8 mouse cellular contexts compared by ENCODE assay signal in genomic region chr13:49653180-49653541, GRCm38 (mm10). TPM values are rescaled to one million over a fixed set of nuclear protein-coding genes. Genes with fewer than 3 reads are reported as not detected.
DNase-seq lines count a peak whose midpoint lies in the region; ATAC-seq lines count a peak whose summit lies in the region.

No protein-coding gene starts in this region.

- ATAC-seq in kidney, embryonic 14.5 days (ENCODE audit: low FRiP score, low TSS enrichment), result peak; percentile 77
- ATAC-seq in embryonic facial prominence, embryonic 11.5 days (replicated peaks; ENCODE audit: insufficient number of reproducible peaks, low FRiP score, low TSS enrichment, low read depth), result peak; percentile 72
- ATAC-seq in inflammation-experienced regulatory T-cells, adult 6 months, result peak; percentile 6
- peak; percentile 69 for ATAC-seq in midbrain, embryonic 12.5 days (ENCODE audit: low FRiP score, low read depth)

- no peaks in the 10 kb centered on the region for H3K9me3 ChIP-seq in kidney, embryonic 14.5 days (ENCODE audit: control insufficient read depth, low read length)
- H3K9me3 ChIP-seq in embryonic facial prominence, embryonic 11.5 days (replicated peaks; ENCODE audit: control insufficient read depth, low read length), result no peaks in the 10 kb centered on the region
- no peaks in the 10 kb centered on the region for H3K9me3 ChIP-seq in midbrain, embryonic 12.5 days

- intact Hi-C loops in left cerebral cortex, postnatal 25 days (cut with DNase I), result loop anchor here (2.0 kb wide), 1 partner anchor 312 kb away; the partner anchor contains the start of gene Bicd2

- H3K9ac ChIP-seq in kidney, embryonic 14.5 days (ENCODE audit: low read depth, low read length), result peak overlapping the region; percentile 67
- H3K9ac ChIP-seq in embryonic facial prominence, embryonic 11.5 days (replicated peaks; ENCODE audit: low read length), result peak overlapping the region; percentile 58
- peak overlapping the region; percentile 66 for H3K9ac ChIP-seq in midbrain, embryonic 12.5 days (replicated peaks)

- no peak for DNase-seq in kidney, adult 18-20 months
- peak; percentile 84 for DNase-seq in ES-CJ7 (ENCODE audit: low read depth, low spot score)
- no peak for DNase-seq in embryonic facial prominence, embryonic 11.5 days (ENCODE audit: low spot score)
- DNase-seq in urinary bladder, postnatal 14 days (ENCODE audit: low spot score), result no peak
- no peak for DNase-seq in left cerebral cortex, postnatal 25 days (ENCODE audit: low spot score in 2 of 2)

- peak overlapping the region; percentile 77 for H3K4me2 ChIP-seq in kidney, embryonic 14.5 days (replicated peaks; ENCODE audit: low read depth, low read length)
- H3K4me2 ChIP-seq in embryonic facial prominence, embryonic 11.5 days (ENCODE audit: low read depth, low read length), result peak overlapping the region; percentile 75
- peak overlapping the region; percentile 71 for H3K4me2 ChIP-seq in midbrain, embryonic 12.5 days (replicated peaks)

- H3K4me1 ChIP-seq in kidney, embryonic 14.5 days (ENCODE audit: control insufficient read depth, insufficient read depth, low read length), result 0 out of 2 replicates have a peak, but pooled peaks cover 6% of the 10 kb centered on the region
- no peaks in the 10 kb centered on the region for H3K4me1 ChIP-seq in embryonic facial prominence, embryonic 11.5 days (ENCODE audit: control insufficient read depth, insufficient read depth, low read length)
- peaks cover 20% of the 10 kb centered on the region for H3K4me1 ChIP-seq in midbrain, embryonic 12.5 days

- peaks cover 12% of the 10 kb centered on the region; the same call in 1 of the 2 replicates for H3K36me3 ChIP-seq in kidney, embryonic 14.5 days (ENCODE audit: control insufficient read depth, insufficient read depth, low read length)
- H3K36me3 ChIP-seq in embryonic facial prominence, embryonic 11.5 days (replicated peaks; ENCODE audit: control insufficient read depth, insufficient read depth, low read depth, low read length), result no peaks in the 10 kb centered on the region; the same call in 1 of the 2 replicates
- peaks cover 9% of the 10 kb centered on the region; the same call in 1 of the 2 replicates for H3K36me3 ChIP-seq in midbrain, embryonic 12.5 days

- H3K4me3 ChIP-seq in kidney, embryonic 14.5 days (ENCODE audit: low read length), result peak overlapping the region; percentile 85
- peak overlapping the region; percentile 78 for H3K4me3 ChIP-seq in embryonic facial prominence, embryonic 11.5 days (ENCODE audit: low read depth, low read length)
- peak overlapping the region; percentile 76 for H3K4me3 ChIP-seq in midbrain, embryonic 12.5 days

- WGBS in kidney, embryonic 14.5 days, result under 1% methylated on average over 16 of the region's 16 CpGs
- under 1% methylated on average over 16 of the region's 16 CpGs for WGBS in embryonic facial prominence, embryonic 11.5 days
- under 1% methylated on average over 16 of the region's 16 CpGs for WGBS in midbrain, embryonic 12.5 days

- H3K27me3 ChIP-seq in kidney, embryonic 14.5 days (ENCODE audit: control insufficient read depth, insufficient read depth, low read length), result no peaks in the 10 kb centered on the region
- H3K27me3 ChIP-seq in embryonic facial prominence, embryonic 11.5 days (ENCODE audit: control insufficient read depth, insufficient read depth, low read length), result no peaks in the 10 kb centered on the region
- no peaks in the 10 kb centered on the region for H3K27me3 ChIP-seq in midbrain, embryonic 12.5 days

- 0 out of 2 replicates have a peak overlapping the region, but pooled peaks have one; percentile 47 for H3K27ac ChIP-seq in kidney, embryonic 14.5 days (ENCODE audit: low read depth, low read length)
- H3K27ac ChIP-seq in embryonic facial prominence, embryonic 11.5 days (replicated peaks; ENCODE audit: low read depth, low read length), result no peak overlapping the region
- H3K27ac ChIP-seq in midbrain, embryonic 12.5 days (replicated peaks), result no peak overlapping the region

RNA-seq across cellular contexts. Expression of gene Nol8, which starts 0.3 kb away (rescaled TPM):
- 18.6 and 22.0 TPM in 2 replicates for polyA plus RNA-seq in kidney, embryonic 14.5 days (2014; fragmentation: Nextera tagmentation; extraction: Ambion mirVana)
- 18.2 and 24.6 TPM in 2 replicates for polyA plus RNA-seq in embryonic facial prominence, embryonic 11.5 days (2014; fragmentation: Nextera tagmentation; extraction: Ambion mirVana)
- 10 to 100 TPM; 34.3 to 55.6 (median 46.8) TPM for polyA plus RNA-seq in inflammation-experienced regulatory T-cells, adult 6 months (2017; shearing (Covaris generic))
- 24.7 and 26.9 TPM in 2 replicates for polyA plus RNA-seq in midbrain, embryonic 12.5 days (2016; fragmentation: Nextera tagmentation; extraction: Ambion mirVana)
- total RNA-seq in left cerebral cortex, postnatal 25 days (2021), result 10 to 100 TPM; 25.4 to 31.7 TPM

RNA-seq across cellular contexts. Expression of gene Cenpp, which starts 0.6 kb away (rescaled TPM):
- polyA plus RNA-seq in kidney, embryonic 14.5 days (2014; fragmentation: Nextera tagmentation; extraction: Ambion mirVana), result 34.1 and 45.5 TPM in 2 replicates
- polyA plus RNA-seq in embryonic facial prominence, embryonic 11.5 days (2014; fragmentation: Nextera tagmentation; extraction: Ambion mirVana), result 38.3 and 47.1 TPM in 2 replicates
- 10 to 100 TPM in 1 of 3 experiments, 1 to 10 TPM in 2; 1.8 to 19.9 (median 2.4) TPM for polyA plus RNA-seq in inflammation-experienced regulatory T-cells, adult 6 months (2017; shearing (Covaris generic))
- polyA plus RNA-seq in midbrain, embryonic 12.5 days (2016; fragmentation: Nextera tagmentation; extraction: Ambion mirVana), result 25.2 and 26.5 TPM in 2 replicates
- total RNA-seq in left cerebral cortex, postnatal 25 days (2021), result under 1 TPM; 0.39 to 0.53 TPM

RNA-seq across cellular contexts. Expression of gene Iars, which starts 28.7 kb away (rescaled TPM):
- 42.1 and 94.3 TPM in 2 replicates for polyA plus RNA-seq in kidney, embryonic 14.5 days (2014; fragmentation: Nextera tagmentation; extraction: Ambion mirVana)
- 96.1 and 98.0 TPM in 2 replicates for polyA plus RNA-seq in embryonic facial prominence, embryonic 11.5 days (2014; fragmentation: Nextera tagmentation; extraction: Ambion mirVana)
- 10 to 100 TPM; 34.7 to 38.7 (median 38.5) TPM for polyA plus RNA-seq in inflammation-experienced regulatory T-cells, adult 6 months (2017; shearing (Covaris generic))
- polyA plus RNA-seq in midbrain, embryonic 12.5 days (2016; fragmentation: Nextera tagmentation; extraction: Ambion mirVana), result 94.6 and 97.5 TPM in 2 replicates
- total RNA-seq in left cerebral cortex, postnatal 25 days (2021), result 10 to 100 TPM; 63.4 to 66.9 TPM

RNA-seq across cellular contexts. Expression of gene Ogn, which starts 45.3 kb away (rescaled TPM):
- polyA plus RNA-seq in kidney, embryonic 14.5 days (2014; fragmentation: Nextera tagmentation; extraction: Ambion mirVana), result 26.3 and 31.6 TPM in 2 replicates
- 17.1 and 17.3 TPM in 2 replicates for polyA plus RNA-seq in embryonic facial prominence, embryonic 11.5 days (2014; fragmentation: Nextera tagmentation; extraction: Ambion mirVana)
- under 1 TPM in 2 of 3 experiments, not detected in 1; 0.21 to 0.36 TPM for polyA plus RNA-seq in inflammation-experienced regulatory T-cells, adult 6 months (2017; shearing (Covaris generic))
- 13.4 and 23.1 TPM in 2 replicates for polyA plus RNA-seq in midbrain, embryonic 12.5 days (2016; fragmentation: Nextera tagmentation; extraction: Ambion mirVana)
- total RNA-seq in left cerebral cortex, postnatal 25 days (2021), result 1 to 10 TPM; 5.4 to 7.1 TPM

Comparison
In these comparisons a context has a peak if more than half of its experiments do, and no peak if none do; other contexts are left out.
1. ATAC-seq: peak in every context shown above with its lines; median percentile 77 in kidney, embryonic 14.5 days; 72 in embryonic facial prominence, embryonic 11.5 days; 69 in midbrain, embryonic 12.5 days; 6 in inflammation-experienced regulatory T-cells, adult 6 months.